Mouse (Mus musculus): Measurements from ENCODE around the gene Erc2.
"Not testable (repeated sequence)": the region's sequence is repeated elsewhere in the genome, so short reads cannot be mapped to it uniquely, and the experiment has no call there.

Erc2 gene

DNA sequence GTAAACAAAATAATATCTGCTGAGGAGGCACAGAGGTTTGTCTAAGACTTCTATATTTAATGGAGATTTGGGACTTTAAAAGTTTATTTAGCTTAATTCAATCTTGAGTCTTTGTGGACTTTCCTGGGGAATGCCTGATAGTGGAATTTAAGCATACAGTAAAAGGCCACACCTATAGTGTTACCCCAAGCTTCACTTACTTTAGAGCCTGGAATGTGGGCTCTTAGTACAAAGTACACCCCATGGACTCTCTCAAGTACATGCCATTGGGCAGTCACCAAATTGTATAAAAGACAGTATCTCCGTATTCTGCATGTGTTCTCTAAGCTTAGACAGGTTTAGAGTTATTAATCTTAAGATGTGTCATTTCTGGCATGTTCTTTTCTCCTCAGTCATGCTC, 213.1 kb downstream of the Erc2 start:
- DNase-seq (ENCODE audit: low read depth), result no peak

DNA sequence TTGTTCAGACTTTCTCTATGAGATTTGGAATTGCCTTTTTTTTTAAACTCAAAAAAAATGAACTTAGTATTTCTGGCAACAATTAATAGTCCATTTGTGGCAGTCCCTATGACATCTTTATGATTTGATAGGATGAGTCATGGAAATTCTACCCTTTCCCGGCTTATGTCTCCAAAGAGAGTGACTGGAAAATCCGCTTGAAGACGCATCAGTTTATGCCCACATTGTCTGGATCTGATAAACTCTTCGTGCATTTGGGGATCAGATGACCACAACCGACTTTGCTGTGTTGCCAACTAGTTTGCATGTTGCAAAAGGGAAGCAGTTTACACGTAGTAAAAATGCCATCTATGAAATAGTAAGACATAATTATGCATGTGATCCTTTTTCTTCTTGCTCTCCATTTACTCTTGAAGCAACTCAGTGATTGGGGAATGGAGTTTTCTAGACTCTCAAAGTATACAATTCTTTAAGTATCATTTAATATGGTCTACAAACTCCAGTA, 215.4 kb downstream of the Erc2 start:
- DNase-seq (ENCODE audit: low read depth), result no peak

DNA sequence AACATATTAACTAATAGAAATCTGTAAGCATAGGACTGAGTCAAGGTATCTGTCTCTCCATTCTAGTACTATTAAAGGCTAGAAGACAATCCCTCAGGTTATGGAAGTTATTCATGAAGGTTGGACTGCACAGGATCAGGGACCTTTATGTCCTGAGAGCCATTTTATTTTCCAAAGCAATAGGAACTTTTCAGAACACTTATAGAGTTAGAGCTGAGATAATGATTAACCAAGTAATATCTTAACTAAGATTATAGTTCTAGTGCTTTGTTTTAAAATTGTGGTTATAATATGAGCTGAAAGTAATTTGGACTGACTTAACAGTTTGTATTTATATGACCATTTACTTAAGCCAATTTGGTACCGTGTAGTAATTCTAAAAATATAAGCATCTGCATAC, 217.9 kb downstream of the Erc2 start:
- no peak for DNase-seq (ENCODE audit: low read depth)

DNA sequence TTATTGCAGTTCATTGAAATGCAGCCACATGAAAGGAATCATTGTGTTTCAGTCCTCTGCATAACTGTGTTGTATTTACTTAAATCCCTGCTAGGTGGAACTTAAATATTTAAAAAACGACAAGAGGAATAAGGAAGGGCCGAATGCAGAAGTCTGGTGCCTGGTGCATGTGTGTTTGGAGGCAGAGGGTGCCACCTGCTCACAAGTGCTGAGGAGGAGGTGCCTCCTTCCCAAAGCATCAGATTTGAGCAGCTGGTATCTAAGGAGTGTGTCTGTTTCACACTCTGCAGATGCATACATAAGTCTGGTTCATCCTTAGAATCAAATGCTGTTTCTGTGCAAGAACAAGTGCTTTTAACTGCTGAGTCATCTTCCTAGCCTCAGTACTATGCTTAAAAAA, 224.6 kb downstream of the Erc2 start:
- no peak for DNase-seq (ENCODE audit: low read depth)

DNA sequence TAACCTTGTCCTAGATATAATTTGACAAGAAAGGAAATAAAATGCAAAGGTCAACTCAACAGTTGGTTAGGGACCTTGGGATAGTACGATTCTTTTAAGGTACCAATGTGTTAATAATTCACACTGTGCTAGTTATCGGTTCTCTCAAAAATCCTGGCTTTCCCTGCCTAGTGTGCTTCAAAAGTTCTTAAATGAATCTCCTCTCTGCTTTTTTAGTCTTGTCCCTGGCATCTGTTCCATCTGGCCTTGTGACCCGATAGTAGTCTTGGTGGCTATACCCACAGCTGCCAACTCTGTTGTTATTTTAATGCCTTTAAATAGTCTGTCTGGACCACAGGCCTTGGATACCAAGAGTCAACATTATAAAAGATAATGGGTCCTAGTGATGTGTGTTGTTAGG, 225.1 kb downstream of the Erc2 start:
- DNase-seq (ENCODE audit: low read depth), result no peak

DNA sequence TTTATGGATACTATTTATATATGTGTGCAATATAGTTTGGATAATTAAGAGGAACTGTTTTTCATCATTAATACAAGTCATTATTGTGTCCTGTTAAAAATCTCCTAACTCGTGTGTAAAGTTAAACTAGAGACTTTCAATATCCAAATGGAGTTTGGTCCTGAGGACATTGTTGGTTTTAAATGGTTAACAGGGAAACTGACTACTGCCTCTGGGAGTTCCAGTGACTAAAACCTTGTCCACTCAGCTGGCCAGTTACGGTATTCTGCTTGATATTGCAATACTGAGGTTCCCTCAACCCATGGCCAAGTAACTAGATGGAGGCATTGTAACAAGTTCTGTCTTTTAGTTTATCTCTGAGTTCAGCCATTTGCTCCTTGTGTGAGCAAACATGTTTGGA, 229.0 kb downstream of the Erc2 start:
- DNase-seq (ENCODE audit: low read depth), result no peak

DNA sequence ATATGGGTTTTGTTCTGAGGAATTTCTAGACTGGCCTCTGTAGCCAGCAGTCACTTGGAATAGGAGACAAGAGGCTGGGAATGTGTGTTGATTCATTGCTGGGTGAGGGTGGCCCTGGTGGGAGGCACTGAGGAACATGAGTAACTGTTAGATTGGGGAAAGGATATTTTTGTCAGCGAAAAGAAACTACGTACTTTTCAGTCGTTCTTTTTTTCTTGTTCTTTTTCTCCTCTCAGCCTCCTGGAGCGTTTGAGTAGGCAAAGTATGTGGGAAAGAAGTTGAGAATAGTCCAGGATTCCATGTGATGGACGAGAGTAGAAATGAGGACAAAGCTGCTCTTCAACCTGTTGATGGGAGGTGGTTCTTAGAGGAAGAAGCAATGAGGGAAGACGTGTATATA, 230.4 kb downstream of the Erc2 start:
- DNase-seq (ENCODE audit: low read depth), result no peak

DNA sequence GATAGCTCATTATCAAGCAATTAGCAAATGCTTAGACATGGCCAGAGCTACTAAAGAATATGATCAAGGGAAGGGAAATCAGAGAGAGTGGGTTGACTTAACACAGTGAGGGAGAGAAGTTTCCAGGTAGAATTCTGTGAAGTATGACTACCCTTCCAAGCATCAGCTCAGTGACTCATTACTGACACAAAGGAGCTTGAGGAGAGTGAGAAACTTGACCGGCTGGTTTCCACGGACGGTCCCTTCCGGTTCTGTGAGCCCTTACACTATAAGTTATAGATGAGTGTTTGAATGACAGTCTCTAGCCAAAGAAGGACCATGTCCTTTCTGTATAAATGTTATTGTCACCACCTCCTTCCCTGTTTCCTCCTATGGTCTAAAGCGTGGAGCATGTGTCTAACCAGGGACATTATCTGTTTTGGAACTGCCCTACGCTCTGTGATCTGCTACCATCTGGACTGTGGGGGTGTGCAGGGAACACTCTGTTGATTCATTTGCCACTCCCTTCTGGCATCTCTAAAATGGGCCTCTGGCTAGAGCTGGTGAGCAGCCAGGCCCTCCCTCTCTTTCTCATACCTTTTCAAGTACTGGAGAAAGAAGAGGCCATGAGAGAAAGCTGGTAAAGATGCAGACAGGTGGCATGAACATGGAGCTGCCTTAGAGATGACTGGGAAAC, 238.3 kb downstream of the Erc2 start:
- DNase-seq (ENCODE audit: low read depth), result no peak

DNA sequence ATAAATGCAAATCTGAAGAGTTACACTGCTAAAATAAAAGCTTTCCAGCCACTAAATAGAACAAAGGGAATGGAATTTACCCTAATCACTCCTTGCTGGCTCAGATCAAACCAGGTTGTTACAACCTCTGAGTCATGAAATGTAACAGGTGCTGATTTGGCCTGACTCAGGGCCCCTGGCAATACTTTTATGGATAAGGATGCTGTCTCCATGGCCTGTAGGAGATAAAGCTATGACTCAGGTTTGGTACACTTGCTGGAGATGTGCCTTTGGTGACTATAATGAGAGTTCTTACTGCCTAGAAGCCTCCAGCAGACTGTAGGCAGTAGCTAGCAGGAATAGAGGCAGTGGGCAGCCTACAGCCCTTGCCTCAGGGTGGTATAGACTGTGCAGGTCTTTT, 240.1 kb downstream of the Erc2 start:
- DNase-seq (ENCODE audit: low read depth), result no peak

DNA sequence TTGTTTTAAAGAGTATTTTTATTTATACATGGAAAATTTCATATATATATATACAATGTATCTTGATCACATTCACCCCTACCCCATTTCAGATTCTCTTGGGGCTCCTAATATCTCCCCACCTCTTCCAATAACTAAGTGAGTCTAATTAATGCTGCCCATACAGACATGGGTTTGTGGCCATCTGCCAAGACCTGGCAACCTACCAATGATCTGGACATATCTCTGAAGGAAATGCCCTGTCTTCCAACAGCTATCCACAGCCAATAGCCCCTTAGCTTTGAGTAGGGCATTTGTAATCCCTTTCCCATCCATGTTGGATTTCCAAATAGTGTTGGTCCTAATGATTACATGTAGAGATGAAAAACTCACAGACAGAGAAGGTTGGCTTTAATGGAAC, 245.2 kb downstream of the Erc2 start:
- no peak for DNase-seq (ENCODE audit: low read depth)

DNA sequence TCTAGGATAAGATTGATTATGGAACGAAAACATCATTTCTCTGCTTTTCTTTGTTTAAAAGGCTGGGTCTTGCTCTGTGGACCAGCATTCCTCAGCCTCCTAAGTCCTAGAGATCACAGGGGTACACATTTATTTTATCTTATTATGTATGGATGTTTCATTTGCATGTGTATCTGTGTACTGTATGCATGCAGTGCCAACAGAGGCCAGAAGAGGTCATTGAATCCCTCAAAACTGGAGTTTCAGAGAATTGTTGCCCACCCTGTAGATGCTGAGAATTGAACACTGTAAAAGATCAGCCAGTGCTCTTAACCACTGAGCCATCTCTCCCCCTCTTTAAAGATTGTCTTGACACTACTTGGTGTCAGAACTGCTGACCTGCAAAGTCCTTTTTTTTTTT, 251.4 kb downstream of the Erc2 start:
- DNase-seq (ENCODE audit: low read depth), result no peak

DNA sequence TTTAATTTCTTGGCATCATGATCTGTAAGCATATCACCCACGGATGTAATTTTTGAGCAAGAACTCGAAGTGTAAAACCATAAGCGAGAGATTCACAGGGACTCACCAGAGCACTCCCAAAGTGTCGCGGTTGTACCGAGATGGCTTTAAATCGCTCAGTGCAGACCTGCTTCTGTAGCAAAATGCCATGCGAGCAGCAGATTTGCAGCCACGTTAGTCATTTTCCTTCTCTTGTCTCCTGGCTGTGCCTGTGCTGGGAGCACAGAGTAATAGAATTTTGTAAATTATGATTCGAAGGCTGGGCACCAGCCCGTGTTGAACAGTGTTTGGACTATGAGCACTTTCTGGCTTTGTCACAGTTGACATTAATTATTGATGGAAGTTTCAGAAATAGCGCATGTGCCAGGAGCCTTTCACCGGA, 253.8 kb downstream of the Erc2 start:
- DNase-seq (ENCODE audit: low read depth), result no peak

DNA sequence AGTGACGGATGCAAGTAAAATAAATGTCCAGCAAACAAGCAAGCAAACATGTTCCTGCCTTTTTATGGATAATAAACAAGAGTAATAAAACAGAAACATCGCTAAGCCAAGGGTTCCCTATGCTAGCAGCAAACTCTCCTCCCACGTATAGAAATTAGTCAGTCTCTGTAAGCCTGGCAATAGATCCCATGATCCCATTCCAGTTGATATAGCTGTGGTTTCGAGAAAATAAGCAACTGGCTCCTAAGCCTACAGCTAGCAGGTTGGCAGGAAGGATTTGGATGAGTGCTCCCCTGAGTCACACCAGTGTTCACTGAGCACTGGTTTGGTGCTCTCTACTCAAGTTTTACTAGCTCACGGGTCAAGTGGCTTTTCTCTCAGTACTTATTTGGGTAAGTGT, 259.7 kb downstream of the Erc2 start:
- DNase-seq (ENCODE audit: low read depth), result no peak

DNA sequence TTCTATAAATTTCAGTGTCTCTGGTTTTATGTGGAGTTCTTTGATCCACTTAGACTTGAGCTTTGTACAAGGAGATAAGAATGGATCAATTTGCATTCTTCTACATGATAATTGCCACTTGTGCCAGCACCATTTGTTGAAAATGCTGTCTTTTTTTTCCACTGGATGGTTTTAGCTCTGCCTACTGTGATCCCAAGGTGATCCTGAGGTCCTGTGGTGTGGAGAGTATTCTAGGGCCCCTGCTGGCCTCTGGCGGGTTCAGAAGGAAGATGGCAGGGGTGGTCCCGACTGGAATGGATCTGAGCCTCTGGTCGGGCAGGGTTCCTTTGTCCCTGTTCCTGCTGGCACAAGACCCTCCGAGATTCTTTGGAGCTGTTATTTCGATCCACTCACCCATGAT, 264.1 kb downstream of the Erc2 start:
- DNase-seq (ENCODE audit: low read depth), result not testable (repeated sequence)

DNA sequence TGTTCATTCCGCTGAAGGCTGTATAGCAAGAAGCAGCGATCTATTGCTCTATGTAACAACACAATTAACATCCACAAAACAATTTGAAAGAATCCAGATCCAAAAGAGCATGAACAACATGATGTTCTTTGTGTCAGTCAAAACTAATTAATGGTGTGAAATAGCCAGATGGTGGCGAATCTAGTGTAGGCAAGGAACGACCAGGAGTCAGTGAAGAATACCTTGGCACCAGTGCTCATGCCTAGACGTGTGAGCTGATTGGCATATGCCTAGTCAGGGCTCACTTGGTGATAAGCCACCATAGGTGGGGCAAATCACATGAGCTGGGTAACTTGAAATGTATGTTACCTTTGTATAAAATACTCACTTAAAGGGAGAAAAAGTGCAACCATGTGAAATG, 265.3 kb downstream of the Erc2 start:
- no peak for DNase-seq (ENCODE audit: low read depth)

DNA sequence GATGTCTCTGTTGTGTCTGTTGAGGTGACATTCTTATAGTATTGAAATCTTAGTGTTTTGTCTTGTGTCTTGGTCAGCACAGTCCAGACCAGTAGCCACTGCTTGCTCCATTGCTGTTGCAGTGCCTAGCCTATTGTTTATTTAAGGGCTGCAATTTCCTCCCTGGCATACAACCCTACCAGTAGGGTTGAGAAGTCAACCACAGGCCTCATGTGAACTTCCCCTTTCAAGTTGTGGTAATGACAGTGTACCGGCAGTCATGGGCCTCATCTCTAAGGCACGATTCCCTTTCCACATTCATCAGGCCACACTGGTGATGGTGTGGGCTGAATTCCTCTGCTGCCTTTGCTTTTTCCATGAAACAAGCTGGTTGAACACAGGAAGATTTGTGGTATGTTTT, 267.4 kb downstream of the Erc2 start:
- DNase-seq (ENCODE audit: low read depth), result peak; percentile 94

DNA sequence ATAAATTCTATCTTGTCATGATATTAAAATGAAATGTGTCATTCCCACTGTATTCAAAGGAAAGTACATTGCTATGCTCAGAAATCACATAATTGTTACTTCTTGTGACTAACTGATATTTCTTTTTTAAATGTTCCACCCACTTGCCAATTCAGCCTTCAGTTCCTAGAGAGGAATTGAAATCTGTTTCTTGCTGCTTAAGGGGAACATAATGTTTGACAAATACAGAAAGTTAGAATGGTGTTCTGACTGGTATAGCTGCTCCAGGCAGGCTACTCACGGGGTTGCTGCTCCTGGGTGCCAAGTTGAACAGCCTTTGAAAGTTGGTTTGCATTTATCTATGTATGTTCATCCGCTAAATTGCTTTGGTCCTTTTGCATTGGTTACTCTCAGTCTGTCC, 270.2 kb downstream of the Erc2 start:
- no peak for DNase-seq (ENCODE audit: low read depth)

DNA sequence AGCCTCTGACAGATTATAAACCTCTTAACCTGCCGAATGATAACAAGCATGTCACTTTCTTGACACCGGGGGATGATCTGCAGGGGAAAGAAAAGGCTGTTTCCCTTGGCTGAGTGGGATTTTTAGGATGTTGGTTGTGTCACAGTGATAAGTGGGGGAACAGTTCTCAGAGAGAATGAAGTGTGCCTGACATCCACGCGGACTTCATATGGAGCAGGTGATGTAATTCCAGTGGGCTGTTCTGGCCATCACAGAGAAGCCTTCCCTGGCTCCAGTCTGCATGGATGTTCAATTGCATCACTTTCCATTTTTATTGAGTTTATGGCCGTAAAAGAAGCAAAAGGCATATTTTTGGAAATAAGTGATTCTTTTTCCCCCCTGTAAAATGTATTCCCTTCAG, 279.5 kb downstream of the Erc2 start:
- no peak for DNase-seq (ENCODE audit: low read depth)

DNA sequence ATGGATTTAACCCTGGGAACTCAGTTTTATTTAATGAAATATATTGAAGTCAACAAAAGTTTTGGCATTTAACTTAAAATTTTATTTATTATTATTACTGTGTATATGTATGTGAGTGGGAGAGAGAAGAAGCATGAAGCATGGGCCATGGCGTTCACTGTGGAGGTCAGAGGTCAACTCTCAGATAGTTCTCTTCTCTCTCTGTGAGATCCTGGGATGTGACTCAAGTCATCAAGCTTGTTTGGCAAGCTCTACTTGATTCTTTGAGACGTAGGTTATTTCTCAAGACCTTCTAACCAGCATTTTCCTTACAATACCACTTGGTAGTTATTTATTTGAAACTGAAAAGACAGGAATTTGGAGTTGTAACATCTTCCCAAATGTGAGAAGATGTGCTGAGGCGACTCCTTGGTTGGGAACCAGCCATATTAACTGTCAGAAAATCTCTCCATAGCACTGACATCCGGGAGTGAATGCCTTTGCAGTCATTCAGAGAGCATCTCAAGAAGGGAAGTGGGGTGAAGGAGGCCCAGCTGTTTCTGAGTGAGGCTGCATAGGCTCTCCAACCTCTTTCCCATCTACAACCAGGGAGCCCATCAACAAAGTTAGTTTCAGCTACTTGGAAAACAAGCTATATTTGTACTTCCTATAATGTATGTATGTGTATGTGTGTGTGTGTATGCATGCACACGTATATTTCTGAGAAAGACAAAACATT, 299.6 kb downstream of the Erc2 start:
- DNase-seq (ENCODE audit: low read depth), result no peak

DNA sequence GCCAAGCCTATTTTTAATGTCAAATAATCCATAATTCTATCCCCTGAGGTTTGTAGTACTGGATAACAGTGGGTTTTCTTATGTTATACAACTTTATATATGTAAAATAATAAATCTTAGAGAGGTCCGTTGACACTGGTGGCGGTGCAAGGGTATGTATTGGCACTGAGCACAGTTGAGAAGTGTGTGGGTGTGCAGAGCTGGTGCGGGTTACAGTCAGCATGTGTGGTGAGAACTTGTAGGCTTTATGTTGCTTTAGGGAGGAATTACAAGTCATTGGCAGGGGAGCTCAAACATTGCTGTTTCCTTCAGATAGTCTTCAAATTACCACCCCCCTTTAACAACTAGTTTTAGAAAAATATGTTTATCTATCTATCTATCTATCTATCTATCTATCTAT, 305.1 kb downstream of the Erc2 start:
- no peak for DNase-seq (ENCODE audit: low read depth)

DNA sequence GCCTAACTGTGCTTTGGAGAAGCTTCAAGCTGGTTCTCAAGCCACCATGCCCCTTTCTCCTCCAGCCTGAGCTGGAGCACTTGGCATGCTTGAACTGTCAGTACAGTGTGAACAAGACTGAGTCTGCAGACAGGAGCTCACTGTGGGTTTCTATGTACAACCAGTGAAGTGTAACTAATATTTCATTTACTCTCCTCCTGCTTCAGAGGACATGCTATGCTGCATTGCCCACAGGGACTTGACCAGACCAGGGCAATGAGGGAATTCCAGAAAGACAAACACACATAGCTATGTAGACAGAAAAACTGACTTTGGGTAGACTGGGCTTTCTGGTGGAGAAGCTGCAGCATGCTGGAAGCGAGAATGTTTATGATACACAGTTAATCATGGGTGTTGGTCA, 311.3 kb downstream of the Erc2 start:
- no peak for DNase-seq (ENCODE audit: low read depth)

DNA sequence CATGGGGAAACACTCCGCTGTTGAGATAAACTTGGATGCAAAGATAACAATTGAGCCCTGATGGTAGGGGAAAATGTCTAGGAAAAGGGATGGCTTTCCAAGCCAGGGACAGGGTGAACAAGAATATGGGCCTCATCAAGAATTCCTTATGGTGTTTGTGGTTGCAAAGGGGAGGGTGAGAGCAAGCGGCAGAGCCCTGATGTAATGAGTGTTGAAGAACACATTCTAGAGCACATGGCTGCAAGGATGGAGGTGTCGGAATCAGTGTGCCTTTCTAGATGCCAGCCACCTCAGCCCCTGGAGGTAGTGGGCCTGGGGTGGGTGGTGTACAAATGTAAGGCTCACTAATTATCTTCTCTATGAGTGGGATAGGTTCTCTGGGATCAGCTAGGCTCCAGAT, 313.5 kb downstream of the Erc2 start:
- no peak for DNase-seq (ENCODE audit: low read depth)

DNA sequence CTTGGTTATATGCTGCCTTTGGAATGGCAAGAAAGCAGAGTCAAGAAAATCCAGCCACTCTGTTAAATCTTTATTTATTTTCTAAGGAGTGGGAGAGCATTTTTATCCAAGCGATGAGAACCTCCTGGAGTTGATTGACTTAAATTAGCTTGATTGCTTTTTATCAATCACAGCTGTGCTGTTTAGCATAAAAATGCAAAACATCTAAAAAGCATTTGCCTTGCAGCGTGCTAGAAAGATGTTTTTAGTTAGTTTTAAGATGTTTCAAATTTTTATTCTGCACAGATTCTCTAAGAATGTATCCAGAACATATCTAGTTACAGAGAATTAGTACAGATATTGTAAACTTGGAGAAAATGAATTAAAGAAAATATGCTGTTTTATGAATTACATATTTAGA, 315.7 kb downstream of the Erc2 start:
- DNase-seq (ENCODE audit: low read depth), result no peak

DNA sequence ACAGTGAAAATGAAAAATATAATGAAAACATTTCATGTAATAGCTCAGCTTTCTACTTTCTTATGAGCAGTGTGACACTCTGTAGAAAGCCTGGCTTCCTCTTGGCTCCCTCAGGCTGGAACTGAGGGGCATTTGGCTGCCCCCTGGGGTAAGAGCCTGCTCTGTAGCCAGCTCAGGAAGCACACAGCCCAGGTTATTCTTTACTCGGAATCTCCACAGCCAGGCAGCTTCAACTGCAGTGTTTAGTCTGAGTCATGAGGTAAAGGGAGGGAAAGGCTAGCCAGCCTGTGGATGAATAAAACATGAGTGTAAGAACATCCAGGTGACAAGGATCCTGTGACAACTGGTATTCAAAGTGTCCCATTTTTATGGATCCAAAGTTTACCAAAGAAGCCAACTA, 323.0 kb downstream of the Erc2 start:
- DNase-seq (ENCODE audit: low read depth), result no peak
